Mouse (Mus musculus) ES-Bruce4 (cell line): ENCODE measurements around the gene Mamdc4.

Experiments
- CTCF ChIP-seq: IDR thresholded peaks from one replicate; pipeline ENCODE4 v1.8.1; 2011; ENCODE audit warnings: low read depth, low read length
- EP300 ChIP-seq: IDR thresholded peaks from 2 replicates; pipeline ENCODE4 v1.6.1; 2011; ENCODE audit warnings: low read depth, low read length; ENCODE audit not compliant: insufficient read depth
- POLR2A ChIP-seq: IDR thresholded peaks from one replicate; pipeline ENCODE4 v1.8.1; 2011; ENCODE audit warnings: low read length; ENCODE audit not compliant: insufficient read depth

DNA sequence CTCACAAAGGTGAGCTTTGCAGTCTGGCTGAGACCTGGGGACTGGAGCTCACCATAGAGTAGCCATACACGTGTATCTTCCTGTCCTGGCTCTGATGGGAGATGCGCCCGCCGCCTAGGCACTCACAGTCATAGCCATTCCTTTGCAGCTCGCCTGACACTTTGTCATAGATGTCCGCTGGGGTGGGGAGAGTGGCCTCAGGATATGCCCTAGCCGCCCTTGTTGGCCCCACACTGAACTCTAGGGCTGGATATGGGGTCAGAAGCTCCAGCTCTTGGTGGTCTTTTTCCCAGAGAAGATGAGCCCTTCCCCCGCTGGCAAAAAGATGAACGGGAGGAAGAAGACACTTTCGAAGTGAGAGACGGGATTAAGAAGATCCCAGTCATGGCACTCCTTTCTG, 509 bp downstream of the Mamdc4 start:
- TF ChIP-seq POLR2A: no peak
- no peak for TF ChIP-seq CTCF
- TF ChIP-seq EP300: no peak
